Mouse (Mus musculus) embryonic fibroblast, embryonic 13.5 days (primary cell): ENCODE measurements around the gene Calcoco1.
"Not testable (repeated sequence)": the region's sequence is repeated elsewhere in the genome, so short reads cannot be mapped to it uniquely, and the experiment has no call there.

Source experiments
- CTCF ChIP-seq: IDR thresholded peaks from 2 replicates; pipeline ENCODE4 v1.5.1; 2011; ENCODE audit warnings: mild to moderate bottlenecking, control low read depth, low read length, moderate library complexity, borderline replicate concordance; ENCODE audit not compliant: insufficient read depth
- POLR2A ChIP-seq: IDR thresholded peaks from 2 replicates; pipeline ENCODE4 v1.6.1; 2011; ENCODE audit warnings: low read depth, mild to moderate bottlenecking, control low read depth, low read length, moderate library complexity

DNA sequence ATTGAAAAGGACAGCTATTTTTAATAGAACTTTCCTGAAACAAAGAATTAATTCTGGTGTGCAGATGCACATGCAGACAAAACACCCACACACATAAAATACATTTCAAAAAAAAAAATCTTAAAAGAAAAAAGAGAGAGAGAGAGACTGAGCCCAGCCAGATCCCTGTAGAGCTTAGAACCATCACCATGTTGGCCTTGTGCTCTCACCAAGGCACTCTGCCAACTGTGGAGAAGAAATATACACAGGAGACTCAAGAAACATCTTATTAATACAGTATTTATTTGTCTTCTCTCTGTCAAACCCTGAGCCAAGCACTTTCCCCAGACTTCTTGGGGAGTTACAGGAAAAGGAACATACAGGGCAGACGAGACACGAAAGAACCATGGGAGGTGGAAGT is 59.4 kb downstream of the Calcoco1 start:
- TF ChIP-seq CTCF, POLR2A: not testable (repeated sequence)
